Mouse (Mus musculus): ENCODE measurements at regions not wholly inside any gene's neighbourhood (a gene's known extent, or its start where the extent isn't known, plus 50 kb on each side); places are given as distances from the start of the nearest gene placed in this dataset.

DNA sequence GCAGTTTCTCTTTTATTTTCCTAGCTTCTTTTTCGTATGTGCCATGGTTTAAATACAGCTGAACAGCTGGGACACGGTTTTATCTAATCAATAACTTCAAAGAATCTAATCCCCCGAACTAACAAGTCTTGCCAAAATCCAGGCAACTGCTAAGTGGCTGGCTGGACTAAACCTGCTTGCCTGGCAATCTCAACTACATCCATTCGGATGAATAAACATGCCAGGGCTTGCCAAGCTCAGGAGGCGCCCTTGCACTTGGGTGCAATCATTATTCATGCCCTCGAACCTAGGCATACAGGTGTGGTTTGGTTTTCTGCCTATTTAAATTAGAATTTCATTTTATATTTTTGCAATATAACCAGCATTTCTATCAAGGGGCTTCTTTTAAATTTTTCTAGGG, 172.1 kb upstream of the Paip1 start:
- no peaks in the 10 kb centered on the region for H3K36me3 ChIP-seq (ENCODE audit: control insufficient read depth, insufficient read depth, low read length, poor library complexity, severe bottlenecking)
- DNase-seq (ENCODE audit: low read depth, low spot score), result no peak
- H3K9ac ChIP-seq (ENCODE audit: insufficient read depth, low read depth, low read length, poor library complexity, severe bottlenecking), result no peak overlapping the region
- TF ChIP-seq ZNF384 (IDR thresholded peaks at IDR 0.05; ENCODE audit: low read depth, low read length) (no peak), HCFC1 (IDR thresholded peaks at IDR 0.05; ENCODE audit: borderline replicate concordance, insufficient read depth, low read length) (no peak), MAFK (IDR thresholded peaks at IDR 0.05; ENCODE audit: insufficient read depth, low read depth, low read length) (no peak), ZC3H11A (IDR thresholded peaks at IDR 0.05; ENCODE audit: borderline replicate concordance, low read depth, low read length) (no peak), CHD2 (IDR thresholded peaks at IDR 0.05; ENCODE audit: low read depth, low read length) (no peak)
- in situ Hi-C loops (cut with MboI; ENCODE audit: low sequenced_read_pairs in 2 of 2, unreplicated experiment in 2 of 2), result no loop called here
- no peak overlapping the region for H3K27ac ChIP-seq (ENCODE audit: insufficient read depth, low read depth, low read length, poor library complexity, severe bottlenecking)
- H3K4me3 ChIP-seq (ENCODE audit: insufficient read depth in 1 of 2, low read depth in 1 of 2, low read length in 2 of 2, poor library complexity in 1 of 2, severe bottlenecking in 1 of 2), result no peak overlapping the region
- H3K9me3 ChIP-seq (ENCODE audit: control insufficient read depth, insufficient read depth, low read depth, low read length), result no peaks in the 10 kb centered on the region
- H3K4me1 ChIP-seq (ENCODE audit: control insufficient read depth in 2 of 2, insufficient read depth in 2 of 2, low read length in 2 of 2, poor library complexity in 1 of 2), result no peaks in the 10 kb centered on the region

DNA sequence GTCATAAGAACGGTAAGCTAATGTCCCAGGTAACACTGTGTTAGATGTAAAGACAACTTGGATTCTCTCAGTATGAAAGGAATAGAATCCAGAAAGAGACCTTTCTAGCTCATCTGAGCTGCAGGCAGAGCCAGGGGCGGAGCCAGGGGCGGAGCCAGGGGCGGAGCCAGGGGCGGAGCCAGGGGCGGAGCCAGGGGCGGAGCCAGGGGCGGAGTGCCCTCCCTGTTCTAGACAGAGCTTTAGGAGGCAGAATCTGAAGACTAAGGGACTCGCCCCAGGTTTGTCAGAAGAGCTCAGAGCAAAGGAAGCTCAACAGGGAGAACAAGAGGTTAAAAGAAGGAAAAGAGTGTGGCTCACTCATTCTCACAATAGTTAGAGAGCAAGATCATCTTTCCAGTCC, 169.9 kb upstream of the Paip1 start:
- Histone ChIP-seq H3K4me3 (ENCODE audit: insufficient read depth in 1 of 2, low read depth in 1 of 2, low read length in 2 of 2, poor library complexity in 1 of 2, severe bottlenecking in 1 of 2) (no peak overlapping the region), H3K27ac (ENCODE audit: insufficient read depth, low read depth, low read length, poor library complexity, severe bottlenecking) (no peak overlapping the region), H3K9me3 (ENCODE audit: control insufficient read depth, insufficient read depth, low read depth, low read length) (no peaks in the 10 kb centered on the region), H3K36me3 (ENCODE audit: control insufficient read depth, insufficient read depth, low read length, poor library complexity, severe bottlenecking) (no peaks in the 10 kb centered on the region), H3K4me1 (ENCODE audit: control insufficient read depth in 2 of 2, insufficient read depth in 2 of 2, low read length in 2 of 2, poor library complexity in 1 of 2) (no peaks in the 10 kb centered on the region), H3K9ac (ENCODE audit: insufficient read depth, low read depth, low read length, poor library complexity, severe bottlenecking) (no peak overlapping the region)
- in situ Hi-C loops (cut with MboI; ENCODE audit: low sequenced_read_pairs in 2 of 2, unreplicated experiment in 2 of 2), result no loop called here
- DNase-seq (ENCODE audit: low read depth, low spot score), result peak; percentile 21
- no peak for TF ChIP-seq ZC3H11A (IDR thresholded peaks at IDR 0.05; ENCODE audit: borderline replicate concordance, low read depth, low read length)
- TF ChIP-seq HCFC1 (IDR thresholded peaks at IDR 0.05; ENCODE audit: borderline replicate concordance, insufficient read depth, low read length), result no peak
- no peak for TF ChIP-seq MAFK (IDR thresholded peaks at IDR 0.05; ENCODE audit: insufficient read depth, low read depth, low read length)
- no peak for TF ChIP-seq ZNF384 (IDR thresholded peaks at IDR 0.05; ENCODE audit: low read depth, low read length)
- TF ChIP-seq CHD2 (IDR thresholded peaks at IDR 0.05; ENCODE audit: low read depth, low read length), result no peak

DNA sequence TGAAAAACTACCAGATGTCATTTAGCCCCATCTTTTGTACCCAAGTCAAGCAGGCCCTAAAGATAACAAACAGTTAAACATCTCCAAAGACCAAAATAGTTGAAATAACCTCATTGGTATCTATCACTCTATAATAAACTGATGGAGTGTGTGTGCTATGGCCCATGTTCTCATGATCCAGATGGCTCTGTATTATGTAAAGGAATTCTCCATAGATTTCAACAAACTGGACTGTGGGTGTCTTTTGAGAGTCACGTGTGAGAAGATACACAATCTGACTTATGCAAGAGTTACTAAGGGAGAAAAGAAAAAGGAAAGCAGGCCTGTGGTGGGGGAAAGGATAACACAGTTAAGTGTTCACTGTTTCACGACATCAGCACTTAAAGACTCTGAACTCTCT, 164.8 kb upstream of the Paip1 start:
- H3K4me3 ChIP-seq (ENCODE audit: insufficient read depth in 1 of 2, low read depth in 1 of 2, low read length in 2 of 2, poor library complexity in 1 of 2, severe bottlenecking in 1 of 2), result no peak overlapping the region
- TF ChIP-seq ZNF384 (IDR thresholded peaks at IDR 0.05; ENCODE audit: low read depth, low read length) (no peak), HCFC1 (IDR thresholded peaks at IDR 0.05; ENCODE audit: borderline replicate concordance, insufficient read depth, low read length) (no peak), ZC3H11A (IDR thresholded peaks at IDR 0.05; ENCODE audit: borderline replicate concordance, low read depth, low read length) (no peak), CHD2 (IDR thresholded peaks at IDR 0.05; ENCODE audit: low read depth, low read length) (no peak), MAFK (IDR thresholded peaks at IDR 0.05; ENCODE audit: insufficient read depth, low read depth, low read length) (no peak)
- in situ Hi-C loops (cut with MboI; ENCODE audit: low sequenced_read_pairs in 2 of 2, unreplicated experiment in 2 of 2), result no loop called here
- no peak for DNase-seq (ENCODE audit: low read depth, low spot score)
- no peak overlapping the region for H3K9ac ChIP-seq (ENCODE audit: insufficient read depth, low read depth, low read length, poor library complexity, severe bottlenecking)
- H3K27ac ChIP-seq (ENCODE audit: insufficient read depth, low read depth, low read length, poor library complexity, severe bottlenecking), result no peak overlapping the region
- H3K36me3 ChIP-seq (ENCODE audit: control insufficient read depth, insufficient read depth, low read length, poor library complexity, severe bottlenecking), result no peaks in the 10 kb centered on the region
- no peaks in the 10 kb centered on the region for H3K9me3 ChIP-seq (ENCODE audit: control insufficient read depth, insufficient read depth, low read depth, low read length)
- no peaks in the 10 kb centered on the region for H3K4me1 ChIP-seq (ENCODE audit: control insufficient read depth in 2 of 2, insufficient read depth in 2 of 2, low read length in 2 of 2, poor library complexity in 1 of 2)

DNA sequence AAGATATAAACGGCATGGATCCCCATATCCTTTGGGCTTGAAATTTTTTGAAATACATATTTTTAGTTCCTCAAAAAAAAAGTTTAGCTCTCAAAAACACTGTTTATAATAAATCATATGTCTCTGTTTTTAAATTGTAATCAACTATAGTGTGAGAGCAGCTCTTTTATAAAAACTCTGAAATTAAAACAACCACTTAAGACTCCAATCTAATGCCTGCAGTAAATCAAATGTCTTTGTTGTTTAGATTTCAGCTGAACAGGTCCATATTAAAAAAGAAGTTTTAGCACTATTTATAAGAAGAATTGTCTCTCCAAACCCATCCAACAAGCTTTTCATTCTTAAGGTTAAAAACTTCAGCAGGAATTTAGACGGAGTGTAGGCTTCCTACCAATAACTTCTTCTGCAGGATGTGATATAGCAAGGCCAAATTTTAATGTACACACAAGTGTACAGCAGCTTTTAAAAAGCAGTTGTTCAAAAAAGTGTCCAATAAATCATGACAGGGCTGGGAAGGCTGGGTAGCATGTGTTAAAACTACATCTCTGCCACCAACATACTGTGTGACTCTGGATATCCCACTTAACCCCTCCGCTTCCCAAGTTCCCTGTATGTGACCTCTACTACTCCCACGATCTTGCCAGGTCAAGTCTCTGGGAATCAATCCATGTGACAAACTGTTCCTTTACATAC, 160.6 kb upstream of the Paip1 start:
- Histone ChIP-seq H3K4me1 (ENCODE audit: control insufficient read depth in 2 of 2, insufficient read depth in 2 of 2, low read length in 2 of 2, poor library complexity in 1 of 2) (no peaks in the 10 kb centered on the region), H3K36me3 (ENCODE audit: control insufficient read depth, insufficient read depth, low read length, poor library complexity, severe bottlenecking) (no peaks in the 10 kb centered on the region), H3K9ac (ENCODE audit: insufficient read depth, low read depth, low read length, poor library complexity, severe bottlenecking) (no peak overlapping the region), H3K9me3 (ENCODE audit: control insufficient read depth, insufficient read depth, low read depth, low read length) (no peaks in the 10 kb centered on the region), H3K27ac (ENCODE audit: insufficient read depth, low read depth, low read length, poor library complexity, severe bottlenecking) (no peak overlapping the region), H3K4me3 (ENCODE audit: insufficient read depth in 1 of 2, low read depth in 1 of 2, low read length in 2 of 2, poor library complexity in 1 of 2, severe bottlenecking in 1 of 2) (no peak overlapping the region)
- DNase-seq (ENCODE audit: low read depth, low spot score), result no peak
- TF ChIP-seq ZNF384 (IDR thresholded peaks at IDR 0.05; ENCODE audit: low read depth, low read length) (no peak), MAFK (IDR thresholded peaks at IDR 0.05; ENCODE audit: insufficient read depth, low read depth, low read length) (no peak)
- in situ Hi-C loops (cut with MboI; ENCODE audit: low sequenced_read_pairs in 2 of 2, unreplicated experiment in 2 of 2), result no loop called here

DNA sequence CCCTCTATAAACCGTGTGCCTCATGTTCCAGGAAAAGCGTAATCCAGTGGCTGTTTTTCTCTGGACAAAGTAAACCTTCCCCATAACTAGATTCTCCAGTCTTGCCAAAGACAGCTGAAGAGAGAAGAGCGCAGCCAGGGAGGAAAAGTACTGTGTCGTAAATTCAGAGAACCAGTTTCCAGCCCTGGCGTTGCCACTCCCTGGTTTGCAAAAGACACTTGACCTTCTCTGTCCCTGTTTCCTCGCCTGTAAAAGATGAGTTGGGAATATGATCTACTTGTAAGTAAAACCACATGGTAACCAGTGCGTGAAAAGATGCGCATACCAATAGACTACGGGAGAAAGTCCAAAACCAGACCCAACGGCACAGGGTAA, 160.1 kb upstream of the Paip1 start:
- DNase-seq (ENCODE audit: low read depth, low spot score), result no peak
- no peak for TF ChIP-seq HCFC1 (IDR thresholded peaks at IDR 0.05; ENCODE audit: borderline replicate concordance, insufficient read depth, low read length)
- no peak for TF ChIP-seq CHD2 (IDR thresholded peaks at IDR 0.05; ENCODE audit: low read depth, low read length)
- TF ChIP-seq MAFK (IDR thresholded peaks at IDR 0.05; ENCODE audit: insufficient read depth, low read depth, low read length), result no peak
- TF ChIP-seq ZNF384 (IDR thresholded peaks at IDR 0.05; ENCODE audit: low read depth, low read length), result no peak
- TF ChIP-seq ZC3H11A (IDR thresholded peaks at IDR 0.05; ENCODE audit: borderline replicate concordance, low read depth, low read length), result no peak
- no peaks in the 10 kb centered on the region for H3K36me3 ChIP-seq (ENCODE audit: control insufficient read depth, insufficient read depth, low read length, poor library complexity, severe bottlenecking)
- H3K4me1 ChIP-seq (ENCODE audit: control insufficient read depth in 2 of 2, insufficient read depth in 2 of 2, low read length in 2 of 2, poor library complexity in 1 of 2), result no peaks in the 10 kb centered on the region
- no peak overlapping the region for H3K4me3 ChIP-seq (ENCODE audit: insufficient read depth in 1 of 2, low read depth in 1 of 2, low read length in 2 of 2, poor library complexity in 1 of 2, severe bottlenecking in 1 of 2)
- H3K9ac ChIP-seq (ENCODE audit: insufficient read depth, low read depth, low read length, poor library complexity, severe bottlenecking), result no peak overlapping the region
- in situ Hi-C loops (cut with MboI; ENCODE audit: low sequenced_read_pairs in 2 of 2, unreplicated experiment in 2 of 2), result no loop called here
- no peak overlapping the region for H3K27ac ChIP-seq (ENCODE audit: insufficient read depth, low read depth, low read length, poor library complexity, severe bottlenecking)
- no peaks in the 10 kb centered on the region for H3K9me3 ChIP-seq (ENCODE audit: control insufficient read depth, insufficient read depth, low read depth, low read length)

All from ES-E14 (cell line).